Mouse (Mus musculus) midbrain, embryonic 13.5 days (tissue): Measurements from ENCODE around the gene Zfp933. TPM values are rescaled to one million over a fixed set of nuclear protein-coding genes. Genes with fewer than 3 reads are reported as not detected.
A peak's percentile ranks its signal among the peaks of the same experiment; 100 is the strongest.
"Not testable (repeated sequence)": the region's sequence is repeated elsewhere in the genome, so short reads cannot be mapped to it uniquely, and the experiment has no call there.

Source experiments
- ATAC-seq: fragments of 200-750 bp; cut with Nextera tagmentation; 2 replicates; pipeline ENCODE4 v1.8.0; 2017; ENCODE audit warnings: mild to moderate bottlenecking, moderate TSS enrichment, moderate library complexity
- H3K27ac ChIP-seq: fragments of 300-500 bp; sonication (generic); 2 replicates; pipeline ENCODE4 v1.5.1; 2015; ENCODE audit warnings: inconsistent platforms, mild to moderate bottlenecking, moderate library complexity
- H3K27me3 ChIP-seq: fragments of 300-500 bp; sonication (generic); 2 replicates; pipeline ENCODE4 v1.6.1; 2015; ENCODE audit warnings: mild to moderate bottlenecking, inconsistent platforms
- H3K36me3 ChIP-seq: fragments of 300-500 bp; sonication (generic); 2 replicates; pipeline ENCODE4 v1.6.1; 2015; ENCODE audit warnings: mild to moderate bottlenecking, inconsistent platforms
- H3K4me1 ChIP-seq: fragments of 300-500 bp; sonication (generic); replicated peaks from 2 replicates; pipeline ENCODE4 v1.6.1; 2015; ENCODE audit warnings: inconsistent platforms
- H3K4me2 ChIP-seq: fragments of 300-500 bp; sonication (generic); replicated peaks from 2 replicates; pipeline ENCODE4 v1.6.1; 2015; ENCODE audit warnings: moderate library complexity, mild to moderate bottlenecking, inconsistent platforms
- H3K4me3 ChIP-seq: fragments of 300-500 bp; sonication (generic); replicated peaks from 2 replicates; pipeline ENCODE4 v1.5.1; 2015; ENCODE audit warnings: mild to moderate bottlenecking, inconsistent platforms
- H3K9ac ChIP-seq: fragments of 300-500 bp; sonication (generic); replicated peaks from 2 replicates; pipeline ENCODE4 v1.6.1; 2015; ENCODE audit warnings: mild to moderate bottlenecking, inconsistent platforms
- H3K9me3 ChIP-seq: fragments of 300-500 bp; sonication (generic); 2 replicates; pipeline ENCODE4 v1.6.1; 2016; ENCODE audit warnings: mild to moderate bottlenecking, inconsistent platforms
- WGBS: fragments of 180-500 bp; shearing (Covaris S2); methylation state at CpG from one replicate; pipeline ENCODE4 v1.1.7; 2015; 5-methylcytosine and 5-hydroxymethylcytosine counted together
- polyA plus RNA-seq: library from polyadenylated mRNA; unstranded; fragments of >200 nt; fragmentation: Nextera tagmentation; extraction: Ambion mirVana; gene quantifications from 2 replicates; pipeline ENCODE4 v1.2.1, GENCODE M21; 2015

Gene Zfp933
- polyA plus RNA-seq, 1 experiment from 2014 or later, result 7.7 TPM

- H3K4me2 ChIP-seq, H3K27ac ChIP-seq, H3K36me3 ChIP-seq, ATAC-seq, H3K4me1 ChIP-seq, H3K4me3 ChIP-seq, H3K9ac ChIP-seq, H3K27me3 ChIP-seq: not testable (repeated sequence)
- WGBS, result 86% methylated on average over 3 of the region's 3 CpGs
- peaks cover 17% of the 10 kb centered on the region for H3K9me3 ChIP-seq
Measured at GRCm38 (mm10) chr4:147794026-147794665, 54.0 kb downstream of the Zfp933 start.

- ATAC-seq, result peak; percentile 40; the same call in 1 of the 2 replicates
- not testable (repeated sequence) for H3K27me3 ChIP-seq, H3K36me3 ChIP-seq, H3K9ac ChIP-seq, H3K4me1 ChIP-seq, H3K27ac ChIP-seq, H3K4me2 ChIP-seq, H3K4me3 ChIP-seq
- H3K9me3 ChIP-seq, result peaks cover 17% of the 10 kb centered on the region
- WGBS, result 60% methylated on average over 2 of the region's 2 CpGs
Measured at GRCm38 (mm10) chr4:147793390-147793916, 54.7 kb downstream of the Zfp933 start.

- H3K27me3 ChIP-seq, H3K4me2 ChIP-seq, H3K36me3 ChIP-seq, ATAC-seq, H3K27ac ChIP-seq, H3K9ac ChIP-seq, H3K4me3 ChIP-seq, H3K4me1 ChIP-seq: not testable (repeated sequence)
- peaks cover 21% of the 10 kb centered on the region for H3K9me3 ChIP-seq
Measured at GRCm38 (mm10) chr4:147791729-147792128, 56.4 kb downstream of the Zfp933 start.

Other genes with a start within 250 kb of the Zfp933 start
- 2.1 and 2.3 TPM in 2 replicates for gene Zfp979, start 205.9 kb downstream of the Zfp933 start, polyA plus RNA-seq
- gene Zfp534, start 145.8 kb downstream of the Zfp933 start, polyA plus RNA-seq, result not detected in 2 replicates
- gene Zfp984, start 38.6 kb downstream of the Zfp933 start, polyA plus RNA-seq, result 3.9 and 4.6 TPM in 2 replicates
- gene Miip, start 20.4 kb upstream of the Zfp933 start, polyA plus RNA-seq, result 47.4 and 50.3 TPM in 2 replicates
- gene Fv1, start 20.6 kb upstream of the Zfp933 start, polyA plus RNA-seq, result 11.6 and 12.1 TPM in 2 replicates
- 77.3 and 78.6 TPM in 2 replicates for gene Mfn2, start 56.3 kb upstream of the Zfp933 start, polyA plus RNA-seq
- gene Plod1, start 88.4 kb upstream of the Zfp933 start, polyA plus RNA-seq, result 18.7 and 20.4 TPM in 2 replicates
- gene 2510039O18Rik, start 92.5 kb upstream of the Zfp933 start, polyA plus RNA-seq, result 10.2 and 13.6 TPM in 2 replicates
- gene Nppb, start 137.4 kb upstream of the Zfp933 start, polyA plus RNA-seq, result 0.36 TPM in 1 of 2 replicates, not detected in the other
- 2.5 and 3.4 TPM in 2 replicates for gene Nppa, start 152.4 kb upstream of the Zfp933 start, polyA plus RNA-seq
- 33.9 and 35.3 TPM in 2 replicates for gene Clcn6, start 190.5 kb upstream of the Zfp933 start, polyA plus RNA-seq
- gene Mthfr, start 190.7 kb upstream of the Zfp933 start, polyA plus RNA-seq, result 26.6 and 28.4 TPM in 2 replicates
- 5.4 and 7.9 TPM in 2 replicates for gene Agtrap, start 239.7 kb upstream of the Zfp933 start, polyA plus RNA-seq